Mouse (Mus musculus): Measurements from ENCODE around the gene Gm45021. TPM values are rescaled to one million over a fixed set of nuclear protein-coding genes. Genes with fewer than 3 reads are reported as not detected.

Gene Gm45021
- total and polyA plus RNA-seq, 2 experiments from 2014 or later = not detected

- TF ChIP-seq CTCF (IDR thresholded peaks at IDR 0.05; ENCODE audit: low read depth) = peak; percentile 46
- ATAC-seq (no peak), DNase-seq (no peak)
- WGBS = 41% methylated on average over 3 of the region's 3 CpGs
- no peak within 1 kb of the TSS for H3K4me3 ChIP-seq (ENCODE audit: low read depth, low read length)
- no peaks in the 10 kb centered on the region for H3K4me1 ChIP-seq (ENCODE audit: insufficient read depth)
- no peaks in the 10 kb centered on the region for H3K36me3 ChIP-seq (ENCODE audit: insufficient read depth)
- no peak within 1 kb of the TSS for H3K27ac ChIP-seq (ENCODE audit: low read depth, low read length)
- H3K9ac ChIP-seq = no peak within 1 kb of the TSS
- no peaks in the 10 kb centered on the region for H3K27me3 ChIP-seq (ENCODE audit: insufficient read depth, low read length)
- no peak within 1 kb of the TSS for H3K4me2 ChIP-seq (ENCODE audit: low read depth)
- H3K9me3 ChIP-seq (ENCODE audit: low read length) = no peaks in the 10 kb centered on the region
Measured at GRCm38 (mm10) chr6:48646995-48647394, 57.6 kb downstream of the Gm45021 start, which contains the start of gene Gimap8. Gene Gimap8, plus strand, starts transcription at chr6:48647234.

GRCm38 (mm10) chr6:48647611-48648010, 58.2 kb downstream of the Gm45021 start:
- H3K4me1 ChIP-seq (ENCODE audit: insufficient read depth) = no peaks in the 10 kb centered on the region
- no peaks in the 10 kb centered on the region for H3K27me3 ChIP-seq (ENCODE audit: insufficient read depth, low read length)
- WGBS = 91% methylated on average over 2 of the region's 2 CpGs
- H3K4me2 ChIP-seq (ENCODE audit: low read depth) = no peak overlapping the region
- no peak overlapping the region for H3K9ac ChIP-seq
- H3K4me3 ChIP-seq (ENCODE audit: low read depth, low read length) = no peak overlapping the region
- no peaks in the 10 kb centered on the region for H3K36me3 ChIP-seq (ENCODE audit: insufficient read depth)
- H3K9me3 ChIP-seq (ENCODE audit: low read length) = no peaks in the 10 kb centered on the region
- ATAC-seq (no peak), DNase-seq (no peak)
- TF ChIP-seq CTCF (IDR thresholded peaks at IDR 0.05; ENCODE audit: low read depth) = no peak
- H3K27ac ChIP-seq (ENCODE audit: low read depth, low read length) = no peak overlapping the region

GRCm38 (mm10) chr6:48648779-48649178, 59.4 kb downstream of the Gm45021 start:
- H3K36me3 ChIP-seq (ENCODE audit: insufficient read depth) = no peaks in the 10 kb centered on the region
- DNase-seq (no peak), ATAC-seq (no peak)
- TF ChIP-seq CTCF (IDR thresholded peaks at IDR 0.05; ENCODE audit: low read depth) = no peak
- no peaks in the 10 kb centered on the region for H3K4me1 ChIP-seq (ENCODE audit: insufficient read depth)
- H3K27me3 ChIP-seq (ENCODE audit: insufficient read depth, low read length) = no peaks in the 10 kb centered on the region
- H3K9ac ChIP-seq = no peak overlapping the region
- 87% methylated on average over 4 of the region's 4 CpGs for WGBS
- H3K4me3 ChIP-seq (ENCODE audit: low read depth, low read length) = no peak overlapping the region
- H3K4me2 ChIP-seq (ENCODE audit: low read depth) = no peak overlapping the region
- H3K27ac ChIP-seq (ENCODE audit: low read depth, low read length) = no peak overlapping the region
- no peaks in the 10 kb centered on the region for H3K9me3 ChIP-seq (ENCODE audit: low read length)

GRCm38 (mm10) chr6:48650041-48650440, 60.6 kb downstream of the Gm45021 start:
- ATAC-seq (no peak), DNase-seq (no peak)
- Histone ChIP-seq H3K9ac (no peak overlapping the region), H3K4me1 (ENCODE audit: insufficient read depth) (no peaks in the 10 kb centered on the region), H3K36me3 (ENCODE audit: insufficient read depth) (no peaks in the 10 kb centered on the region), H3K9me3 (ENCODE audit: low read length) (no peaks in the 10 kb centered on the region), H3K27me3 (ENCODE audit: insufficient read depth, low read length) (no peaks in the 10 kb centered on the region), H3K4me3 (ENCODE audit: low read depth, low read length) (no peak overlapping the region), H3K27ac (ENCODE audit: low read depth, low read length) (no peak overlapping the region), H3K4me2 (ENCODE audit: low read depth) (no peak overlapping the region)
- TF ChIP-seq CTCF (IDR thresholded peaks at IDR 0.05; ENCODE audit: low read depth) = no peak
- WGBS = 88% methylated on average over 9 of the region's 9 CpGs

- no peak overlapping the region for H3K4me2 ChIP-seq (ENCODE audit: low read depth)
- no peaks in the 10 kb centered on the region for H3K27me3 ChIP-seq (ENCODE audit: insufficient read depth, low read length)
- no peak overlapping the region for H3K4me3 ChIP-seq (ENCODE audit: low read depth, low read length)
- ATAC-seq (no peak), DNase-seq (no peak)
- no peaks in the 10 kb centered on the region for H3K4me1 ChIP-seq (ENCODE audit: insufficient read depth)
- H3K9me3 ChIP-seq (ENCODE audit: low read length) = no peaks in the 10 kb centered on the region
- no peak overlapping the region for H3K27ac ChIP-seq (ENCODE audit: low read depth, low read length)
- H3K36me3 ChIP-seq (ENCODE audit: insufficient read depth) = no peaks in the 10 kb centered on the region
- no peak overlapping the region for H3K9ac ChIP-seq
- no peak for TF ChIP-seq CTCF (IDR thresholded peaks at IDR 0.05; ENCODE audit: low read depth)
- WGBS = 85% methylated on average over 5 of the region's 5 CpGs
Measured at GRCm38 (mm10) chr6:48658721-48659120, 69.3 kb downstream of the Gm45021 start.

Other genes starting within 250 kb of the Gm45021 start
- 35.9 and 49.9 TPM in 2 replicates for gene Krba1, start 194.0 kb upstream of the Gm45021 start, total RNA-seq (2014; rRNA removed)
- gene Krba1, start 194.0 kb upstream of the Gm45021 start, polyA plus RNA-seq (2015; fragmentation: Nextera tagmentation; extraction: Ambion mirVana) = 14.2 and 20.4 TPM in 2 replicates
- 19.2 and 28.6 TPM in 2 replicates for gene Zfp467, start 143.8 kb upstream of the Gm45021 start, total RNA-seq (2014; rRNA removed)
- gene Zfp467, start 143.8 kb upstream of the Gm45021 start, polyA plus RNA-seq (2015; fragmentation: Nextera tagmentation; extraction: Ambion mirVana) = 39.6 and 40.4 TPM in 2 replicates
- 0.24 and 1.3 TPM in 2 replicates for gene Sspo, start 141.4 kb upstream of the Gm45021 start, total RNA-seq (2014; rRNA removed)
- gene Sspo, start 141.4 kb upstream of the Gm45021 start, polyA plus RNA-seq (2015; fragmentation: Nextera tagmentation; extraction: Ambion mirVana) = 0.08 and 0.27 TPM in 2 replicates
- 288 and 325 TPM in 2 replicates for gene Atp6v0e2, start 52.0 kb upstream of the Gm45021 start, total RNA-seq (2014; rRNA removed)
- 384 and 414 TPM in 2 replicates for gene Atp6v0e2, start 52.0 kb upstream of the Gm45021 start, polyA plus RNA-seq (2015; fragmentation: Nextera tagmentation; extraction: Ambion mirVana)
- gene Lrrc61, start 34.8 kb upstream of the Gm45021 start, total RNA-seq (2014; rRNA removed) = 27.5 and 28.7 TPM in 2 replicates
- gene Lrrc61, start 34.8 kb upstream of the Gm45021 start, polyA plus RNA-seq (2015; fragmentation: Nextera tagmentation; extraction: Ambion mirVana) = 16.8 and 20.9 TPM in 2 replicates
- gene Rarres2, start 16.8 kb upstream of the Gm45021 start, total RNA-seq (2014; rRNA removed) = 8.0 and 9.1 TPM in 2 replicates
- gene Rarres2, start 16.8 kb upstream of the Gm45021 start, polyA plus RNA-seq (2015; fragmentation: Nextera tagmentation; extraction: Ambion mirVana) = 12.0 and 13.1 TPM in 2 replicates
- gene Repin1, start 4.3 kb downstream of the Gm45021 start, total RNA-seq (2014; rRNA removed) = 40.7 and 55.0 TPM in 2 replicates
- 26.4 and 29.3 TPM in 2 replicates for gene Repin1, start 4.3 kb downstream of the Gm45021 start, polyA plus RNA-seq (2015; fragmentation: Nextera tagmentation; extraction: Ambion mirVana)
- gene Gm44965, start 4.3 kb downstream of the Gm45021 start, total RNA-seq (2014; rRNA removed) = not detected in 2 replicates
- 1.2 TPM in 1 of 2 replicates, not detected in the other for gene Gm44965, start 4.3 kb downstream of the Gm45021 start, polyA plus RNA-seq (2015; fragmentation: Nextera tagmentation; extraction: Ambion mirVana)
- gene Zfp775, start 12.5 kb downstream of the Gm45021 start, total RNA-seq (2014; rRNA removed) = 10.2 and 10.3 TPM in 2 replicates
- 8.9 and 11.5 TPM in 2 replicates for gene Zfp775, start 12.5 kb downstream of the Gm45021 start, polyA plus RNA-seq (2015; fragmentation: Nextera tagmentation; extraction: Ambion mirVana)
- 24.4 and 24.5 TPM in 2 replicates for gene AI854703, start 37.2 kb downstream of the Gm45021 start, total RNA-seq (2014; rRNA removed)
- gene AI854703, start 37.2 kb downstream of the Gm45021 start, polyA plus RNA-seq (2015; fragmentation: Nextera tagmentation; extraction: Ambion mirVana) = 18.5 and 23.8 TPM in 2 replicates
- 0.69 and 2.2 TPM in 2 replicates for gene Gimap8, start 57.6 kb downstream of the Gm45021 start, total RNA-seq (2014; rRNA removed)
- 0.45 and 0.46 TPM in 2 replicates for gene Gimap8, start 57.6 kb downstream of the Gm45021 start, polyA plus RNA-seq (2015; fragmentation: Nextera tagmentation; extraction: Ambion mirVana)
- gene Gimap9, start 86.5 kb downstream of the Gm45021 start, total RNA-seq (2014; rRNA removed) = 1.4 and 1.5 TPM in 2 replicates
- 0.79 and 1.3 TPM in 2 replicates for gene Gimap9, start 86.5 kb downstream of the Gm45021 start, polyA plus RNA-seq (2015; fragmentation: Nextera tagmentation; extraction: Ambion mirVana)
- 0.52 and 2.1 TPM in 2 replicates for gene Gimap4, start 94.9 kb downstream of the Gm45021 start, total RNA-seq (2014; rRNA removed)
- 0.48 and 0.70 TPM in 2 replicates for gene Gimap4, start 94.9 kb downstream of the Gm45021 start, polyA plus RNA-seq (2015; fragmentation: Nextera tagmentation; extraction: Ambion mirVana)
- gene Gimap6, start 118.6 kb downstream of the Gm45021 start, total RNA-seq (2014; rRNA removed) = 6.5 and 6.6 TPM in 2 replicates
- gene Gimap6, start 118.6 kb downstream of the Gm45021 start, polyA plus RNA-seq (2015; fragmentation: Nextera tagmentation; extraction: Ambion mirVana) = 5.8 and 6.5 TPM in 2 replicates
- not detected in 2 replicates for gene Gm28053, start 129.0 kb downstream of the Gm45021 start, total RNA-seq (2014; rRNA removed)
- gene Gm28053, start 129.0 kb downstream of the Gm45021 start, polyA plus RNA-seq (2015; fragmentation: Nextera tagmentation; extraction: Ambion mirVana) = 0.57 TPM in 1 of 2 replicates, not detected in the other
- gene Gimap7, start 129.0 kb downstream of the Gm45021 start, total RNA-seq (2014; rRNA removed) = not detected in 2 replicates
- gene Gimap7, start 129.0 kb downstream of the Gm45021 start, polyA plus RNA-seq (2015; fragmentation: Nextera tagmentation; extraction: Ambion mirVana) = not detected in 2 replicates
- gene Gimap1, start 149.4 kb downstream of the Gm45021 start, total RNA-seq (2014; rRNA removed) = 1.3 TPM in 2 replicates
- 3.4 and 3.8 TPM in 2 replicates for gene Gimap1, start 149.4 kb downstream of the Gm45021 start, polyA plus RNA-seq (2015; fragmentation: Nextera tagmentation; extraction: Ambion mirVana)
- 0.62 and 1.4 TPM in 2 replicates for gene Gimap5, start 156.6 kb downstream of the Gm45021 start, total RNA-seq (2014; rRNA removed)
- gene Gimap5, start 156.6 kb downstream of the Gm45021 start, polyA plus RNA-seq (2015; fragmentation: Nextera tagmentation; extraction: Ambion mirVana) = 1.7 and 3.7 TPM in 2 replicates
- gene Gimap3, start 181.2 kb downstream of the Gm45021 start, total RNA-seq (2014; rRNA removed) = not detected in 2 replicates
- gene Gimap3, start 181.2 kb downstream of the Gm45021 start, polyA plus RNA-seq (2015; fragmentation: Nextera tagmentation; extraction: Ambion mirVana) = not detected in 2 replicates